9 mouse cellular contexts compared by ENCODE assay signal in genomic region chr8:114707538-114708138, GRCm38 (mm10).
DNase-seq lines count a peak whose midpoint lies in the region; ATAC-seq lines count a peak whose summit lies in the region.
"Had no signal": no experiment of that assay in that cellular context is flagged by ENCODE, and none has a peak within 500 bp of the region (broad histone marks: within the 10 kb centered on the region; RNA-seq: fewer than 3 reads in every experiment).

No protein-coding gene starts in this region.

- WGBS in kidney, embryonic 15.5 days: 7% methylated on average over 15 of the region's 15 CpGs
- 4% methylated on average over 15 of the region's 15 CpGs for WGBS in neural tube, embryonic 14.5 days

- H3K4me1 ChIP-seq in kidney, embryonic 15.5 days: peaks cover 33% of the 10 kb centered on the region
- H3K4me1 ChIP-seq in neural tube, embryonic 14.5 days (ENCODE audit: control insufficient read depth, insufficient read depth, low read length): peaks cover 16% of the 10 kb centered on the region

- peak; percentile 89 for ATAC-seq in kidney, embryonic 15.5 days (replicated peaks; ENCODE audit: low FRiP score)
- ATAC-seq in neural tube, embryonic 14.5 days (ENCODE audit: low read depth): peak; percentile 86

- H3K4me2 ChIP-seq in kidney, embryonic 15.5 days: peak overlapping the region; percentile 50
- H3K4me2 ChIP-seq in neural tube, embryonic 14.5 days (ENCODE audit: low read depth, low read length): peak overlapping the region; percentile 26; the same call in 1 of the 2 replicates
- H3K4me2 ChIP-seq: heart, embryonic 12.5 days had no signal

- H3K27me3 ChIP-seq in kidney, embryonic 15.5 days: no peaks in the 10 kb centered on the region
- H3K27me3 ChIP-seq in neural tube, embryonic 14.5 days (ENCODE audit: control insufficient read depth, insufficient read depth, low read length): no peaks in the 10 kb centered on the region
- H3K27me3 ChIP-seq: heart, embryonic 12.5 days had no signal

- peak overlapping the region; percentile 25 for H3K4me3 ChIP-seq in kidney, embryonic 15.5 days (replicated peaks)
- no peak overlapping the region for H3K4me3 ChIP-seq in neural tube, embryonic 14.5 days (ENCODE audit: low read depth, low read length)
- H3K4me3 ChIP-seq: heart, embryonic 12.5 days had no signal

- H3K27ac ChIP-seq in kidney, embryonic 15.5 days: peak overlapping the region; percentile 81
- H3K27ac ChIP-seq in neural tube, embryonic 14.5 days (ENCODE audit: low read depth, low read length): peak overlapping the region; percentile 80

- H3K9me3 ChIP-seq in kidney, embryonic 15.5 days (replicated peaks): no peaks in the 10 kb centered on the region
- H3K9me3 ChIP-seq in neural tube, embryonic 14.5 days (ENCODE audit: control insufficient read depth, low read length): no peaks in the 10 kb centered on the region
- H3K9me3 ChIP-seq: heart, embryonic 12.5 days had no signal

- no peak overlapping the region for H3K9ac ChIP-seq in kidney, embryonic 15.5 days
- H3K9ac ChIP-seq in neural tube, embryonic 14.5 days (replicated peaks; ENCODE audit: low read depth, low read length): no peak overlapping the region
- H3K9ac ChIP-seq: heart, embryonic 12.5 days had no signal

- H3K36me3 ChIP-seq in kidney, embryonic 15.5 days: 0 out of 2 replicates have a peak, but pooled peaks cover 3% of the 10 kb centered on the region
- H3K36me3 ChIP-seq in neural tube, embryonic 14.5 days (ENCODE audit: control insufficient read depth, insufficient read depth, low read length): no peaks in the 10 kb centered on the region
- H3K36me3 ChIP-seq: heart, embryonic 12.5 days had no signal

- DNase-seq in kidney, adult 11 months: no peak
- peak; percentile 45 for DNase-seq in embryo, embryonic 9.5 days (ENCODE audit: extremely low spot score)
- DNase-seq in kidney, postnatal 10 days: peak; percentile 26
- no peak for DNase-seq in right cerebral cortex, adult 18-20 months
- DNase-seq in left cerebral cortex, adult 9 months (ENCODE audit: low spot score in 2 of 2): no peak
- DNase-seq: left cerebral cortex, postnatal 4 days had no signal

Comparison
In these comparisons a context has a peak if more than half of its experiments do, and no peak if none do; other contexts are left out.
1. DNase-seq: peak in embryo, embryonic 9.5 days (single experiment) and kidney, postnatal 10 days (single experiment); none in kidney, adult 11 months (single experiment), right cerebral cortex, adult 18-20 months (single experiment) and left cerebral cortex, adult 9 months (0 of 2).